Mouse (Mus musculus) retina, embryonic 14.5 days (tissue): ENCODE results near the gene Slf2.

Experiments
- DNase-seq: peaks from one replicate; pipeline ENCODE4 v3.0.0-alpha.2; 2015; ENCODE audit warnings: low spot score

The Slf2 gene

GRCm38 (mm10) chr19:45012636-45013035 is 81.7 kb downstream of the Slf2 start:
- DNase-seq = peak; percentile 73

GRCm38 (mm10) chr19:45013581-45014225 is 82.8 kb downstream of the Slf2 start:
- no peak for DNase-seq

GRCm38 (mm10) chr19:45014335-45014971 is 83.5 kb downstream of the Slf2 start, which contains the start of gene Lzts2:
Lzts2 (plus strand) TSS chr19:45014414.
- DNase-seq = no peak

- peak; percentile 54 for DNase-seq
These were observed 84.0 kb downstream of the Slf2 start for GRCm38 (mm10) chr19:45014981-45015402.

GRCm38 (mm10) chr19:45015518-45016281 is 84.7 kb downstream of the Slf2 start:
- peak; percentile 38 for DNase-seq

GRCm38 (mm10) chr19:45016341-45017215 is 85.6 kb downstream of the Slf2 start:
- peak; percentile 75 for DNase-seq

GRCm38 (mm10) chr19:45017216-45017771 is 86.3 kb downstream of the Slf2 start:
- peak; percentile 84 for DNase-seq

GRCm38 (mm10) chr19:45017909-45018308 is 87.0 kb downstream of the Slf2 start:
- peak; percentile 84 for DNase-seq

GRCm38 (mm10) chr19:45018351-45018831 is 87.4 kb downstream of the Slf2 start:
- DNase-seq = peak; percentile 41

- no peak for DNase-seq
These were observed 89.4 kb downstream of the Slf2 start for GRCm38 (mm10) chr19:45020348-45020747.

- DNase-seq = no peak
These were observed 90.4 kb downstream of the Slf2 start for GRCm38 (mm10) chr19:45021362-45021761.

- no peak for DNase-seq
These were observed 93.0 kb downstream of the Slf2 start for GRCm38 (mm10) chr19:45023993-45024392.

GRCm38 (mm10) chr19:45024775-45025174 is 93.8 kb downstream of the Slf2 start:
- DNase-seq = no peak

GRCm38 (mm10) chr19:45025937-45026568 is 95.1 kb downstream of the Slf2 start:
- DNase-seq = no peak

GRCm38 (mm10) chr19:45026958-45027670 is 96.2 kb downstream of the Slf2 start:
- no peak for DNase-seq

- peak; percentile 44 for DNase-seq
These were observed 96.9 kb downstream of the Slf2 start for GRCm38 (mm10) chr19:45027848-45028247.

GRCm38 (mm10) chr19:45028746-45029145 is 97.8 kb downstream of the Slf2 start:
- no peak for DNase-seq

- no peak for DNase-seq
These were observed 98.6 kb downstream of the Slf2 start for GRCm38 (mm10) chr19:45029571-45029970.

- peak; percentile 84 for DNase-seq
These were observed 99.2 kb downstream of the Slf2 start for GRCm38 (mm10) chr19:45030111-45030510.
